Mouse (Mus musculus) bone marrow, adult 2 months (tissue): ENCODE results near the gene Gnat1. TPM values are rescaled to one million over a fixed set of nuclear protein-coding genes. Genes with fewer than 3 reads are reported as not detected.

Experiments used
- H3K27ac ChIP-seq: fragments of 200-500 bp; 2 replicates; pipeline ENCODE4 v1.5.1; 2012; ENCODE audit warnings: low read depth, mild to moderate bottlenecking, control low read depth, inconsistent platforms, low read length; ENCODE audit not compliant: control insufficient read depth, poor library complexity, insufficient read depth
- H3K4me1 ChIP-seq: fragments of 200-500 bp; 2 replicates; pipeline ENCODE4 v1.6.1; 2011; ENCODE audit warnings: low read length; ENCODE audit not compliant: control insufficient read depth, insufficient read depth
- H3K4me3 ChIP-seq: fragments of 200-500 bp; replicated peaks from 2 replicates; pipeline ENCODE3; 2011; ENCODE audit warnings: mild to moderate bottlenecking, low read depth, low read length, control low read depth; ENCODE audit not compliant: control insufficient read depth
- CTCF ChIP-seq: fragments of 200-500 bp; IDR thresholded peaks from 2 replicates; pipeline ENCODE4 v1.5.1; 2011; ENCODE audit warnings: low read length, control low read depth; ENCODE audit not compliant: control insufficient read depth, insufficient read depth
- POLR2A ChIP-seq: fragments of 200-500 bp; IDR thresholded peaks from 2 replicates; pipeline ENCODE4 v1.6.1; 2011; ENCODE audit warnings: low read depth, mild to moderate bottlenecking, control low read depth, low read length, borderline replicate concordance; ENCODE audit not compliant: control insufficient read depth
- WGBS: fragments of 180-500 bp; shearing (Covaris S2); methylation state at CpG from one replicate; pipeline ENCODE4 v1.1.7; 2018; 5-methylcytosine and 5-hydroxymethylcytosine counted together
- polyA plus RNA-seq: library from polyadenylated mRNA; stranded (reverse); fragments of >200 nt; gene quantifications from 2 replicates; pipeline ENCODE4 v1.2.4, GENCODE M21; 2011; ENCODE audit warnings: low replicate concordance; ENCODE audit not compliant: missing spikeins, insufficient read depth, insufficient read length

The Gnat1 gene
- polyA plus RNA-seq, 1 experiment: not detected

DNA sequence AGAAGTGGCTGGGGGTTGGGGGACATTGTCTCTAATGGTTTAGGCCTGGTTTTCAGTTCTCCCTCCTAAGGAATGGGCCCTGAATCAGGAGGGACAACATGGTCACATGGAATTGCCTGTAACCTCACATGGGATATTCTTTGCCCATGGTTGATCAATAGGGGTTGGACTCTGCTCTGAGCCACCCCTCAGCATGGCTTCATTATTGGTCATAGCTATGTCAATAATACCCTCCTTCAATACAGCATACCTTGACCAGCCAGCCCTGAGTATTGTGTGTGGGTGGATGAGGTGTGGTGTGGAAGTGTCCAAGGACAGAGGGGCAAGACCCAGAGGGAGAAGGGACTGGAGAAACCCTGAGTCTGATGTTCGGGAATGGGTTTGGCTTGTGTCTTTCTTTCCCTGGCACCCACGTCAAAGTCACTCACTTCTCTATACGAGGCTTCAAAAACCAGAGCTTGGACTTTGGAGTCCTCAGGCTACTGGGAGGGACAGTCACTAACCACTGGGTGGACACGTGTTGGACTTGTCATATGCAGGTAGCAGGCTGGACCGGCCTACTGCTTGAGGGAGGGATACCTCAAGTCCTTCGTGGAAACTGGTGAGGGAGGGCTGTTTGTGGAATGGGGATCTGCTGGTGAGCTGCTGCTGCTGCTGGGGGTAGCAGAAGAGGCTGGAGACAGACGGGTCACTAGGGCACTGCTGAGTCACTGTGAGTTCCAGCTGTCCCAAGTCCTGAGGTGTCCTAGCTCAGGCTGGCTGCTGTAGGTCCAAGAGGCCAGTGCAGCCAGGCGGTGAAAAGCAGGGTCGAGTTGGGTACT lies 4.7 kb downstream of the Gnat1 start:
- Histone ChIP-seq H3K4me3 (no peak overlapping the region), H3K4me1 (peaks cover 2% of the 10 kb centered on the region; the same call in 1 of the 2 replicates), H3K27ac (no peak overlapping the region)
- WGBS: 73% methylated on average over 9 of the region's 9 CpGs
- TF ChIP-seq POLR2A (no peak), CTCF (no peak)

- WGBS: 88% methylated on average over 5 of the region's 5 CpGs
- TF ChIP-seq POLR2A (no peak), CTCF (no peak)
- H3K4me1 ChIP-seq: no peaks in the 10 kb centered on the region
- no peak overlapping the region for H3K4me3 ChIP-seq
- H3K27ac ChIP-seq: no peak overlapping the region
Measured at GRCm38 (mm10) chr9:107670259-107670658, 9.3 kb downstream of the Gnat1 start.

DNA sequence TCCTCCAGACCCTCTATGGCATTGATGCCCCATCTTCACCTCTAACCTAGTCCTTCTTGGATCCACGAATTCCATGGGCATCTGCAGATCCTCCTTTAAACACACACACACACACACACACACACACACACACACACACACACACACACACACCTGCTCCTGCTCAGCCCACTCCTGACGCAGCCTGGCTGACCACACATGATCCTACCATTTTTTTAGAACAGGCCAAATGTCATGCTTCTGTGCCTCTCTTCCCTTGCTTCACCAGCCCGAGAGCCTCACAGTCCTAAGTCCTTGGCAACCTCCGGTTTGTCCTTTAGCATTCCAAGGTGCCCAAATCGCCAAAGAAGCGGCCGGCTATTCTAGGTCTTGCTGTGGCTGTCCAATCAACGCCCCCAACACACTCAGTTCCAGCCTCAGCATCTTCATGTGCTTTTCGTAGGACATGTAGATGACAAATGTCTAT lies 10.0 kb downstream of the Gnat1 start, which contains the start of gene Slc38a3:
Slc38a3 (minus strand) TSS at position 51 of the 466 bp plus-strand sequence.
- H3K4me3 ChIP-seq: no peak within 1 kb of the TSS
- 80% methylated on average over 9 of the region's 9 CpGs for WGBS
- no peak within 1 kb of the TSS for H3K27ac ChIP-seq
- H3K4me1 ChIP-seq: no peaks in the 10 kb centered on the region
- no peak for TF ChIP-seq CTCF

DNA sequence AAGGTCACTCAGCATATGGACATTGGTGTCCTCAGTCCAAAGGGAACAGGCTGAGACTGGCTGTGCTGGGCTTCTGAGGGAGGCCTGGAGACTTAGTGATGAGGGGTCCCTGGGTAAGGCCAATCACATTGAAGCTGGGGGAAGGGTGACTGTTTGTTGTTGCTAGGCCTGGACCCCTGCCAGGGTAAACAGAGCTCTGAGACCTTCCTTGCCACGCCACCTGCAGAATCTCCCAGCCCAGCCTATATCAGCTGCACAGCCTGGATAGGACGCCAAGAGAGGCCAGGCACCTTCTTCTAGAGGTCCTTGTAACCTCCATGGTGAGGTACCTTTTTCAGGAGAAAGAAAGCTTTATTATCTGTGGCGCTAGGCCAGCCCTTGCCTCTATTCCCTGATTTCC lies 10.6 kb downstream of the Gnat1 start:
- Histone ChIP-seq H3K4me3 (no peak overlapping the region), H3K4me1 (no peaks in the 10 kb centered on the region), H3K27ac (no peak overlapping the region)
- TF ChIP-seq CTCF: no peak
- TF ChIP-seq POLR2A: no peak
- 66% methylated on average over 3 of the region's 3 CpGs for WGBS

DNA sequence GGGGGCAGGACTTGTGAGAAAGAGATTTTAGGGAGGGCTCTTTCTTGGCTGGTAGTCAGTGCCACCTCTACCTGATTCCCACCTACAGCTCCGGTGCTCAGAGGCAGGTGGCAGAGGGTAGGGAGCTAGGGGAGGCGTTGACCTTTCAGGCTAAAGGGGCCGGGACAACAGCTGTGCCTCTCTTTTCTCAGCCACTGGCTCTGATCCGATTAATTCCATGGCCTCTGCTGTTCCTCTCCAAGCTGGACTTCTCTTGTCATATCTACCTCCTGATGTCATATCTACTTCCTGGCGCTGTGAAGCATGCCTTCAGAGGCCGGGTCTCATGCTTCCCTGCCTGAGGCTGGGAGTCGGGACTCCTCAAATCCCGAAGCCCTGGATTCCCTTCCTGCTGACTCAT lies 11.5 kb downstream of the Gnat1 start:
- 62% methylated on average over 8 of the region's 8 CpGs for WGBS
- Histone ChIP-seq H3K27ac (no peak overlapping the region), H3K4me1 (no peaks in the 10 kb centered on the region), H3K4me3 (no peak overlapping the region)
- TF ChIP-seq POLR2A: no peak
- TF ChIP-seq CTCF: no peak

GRCm38 (mm10) chr9:107667219-107667618 lies 12.3 kb downstream of the Gnat1 start:
- no peak overlapping the region for H3K4me3 ChIP-seq
- TF ChIP-seq CTCF (no peak), POLR2A (no peak)
- H3K27ac ChIP-seq: no peak overlapping the region
- 2% methylated on average over 24 of the region's 24 CpGs for WGBS
- no peaks in the 10 kb centered on the region for H3K4me1 ChIP-seq

DNA sequence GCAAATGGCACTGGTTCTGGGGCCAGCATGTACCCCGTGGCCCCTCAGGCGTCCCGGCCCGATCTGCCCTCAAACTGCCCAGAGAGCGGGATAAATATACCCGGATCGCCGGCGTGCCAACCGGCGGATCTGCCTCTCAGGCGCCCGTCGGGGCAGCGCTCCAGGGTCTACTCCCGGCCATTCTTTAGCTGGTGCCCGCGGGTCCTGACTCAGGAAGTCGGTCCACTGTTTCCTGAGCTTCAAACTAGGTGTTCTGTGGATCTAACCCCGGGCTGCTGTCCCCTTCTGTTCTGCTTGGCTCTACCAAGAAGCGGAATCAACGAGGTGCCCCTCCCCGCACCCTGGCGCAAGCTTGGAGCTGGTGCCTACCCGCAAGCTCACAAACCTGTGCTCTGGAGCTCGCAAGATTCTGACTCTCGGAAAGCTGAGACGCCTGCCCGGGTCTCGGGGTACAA lies 12.7 kb downstream of the Gnat1 start:
- no peak overlapping the region for H3K27ac ChIP-seq
- no peaks in the 10 kb centered on the region for H3K4me1 ChIP-seq
- TF ChIP-seq CTCF (no peak), POLR2A (no peak)
- H3K4me3 ChIP-seq: no peak overlapping the region
- WGBS: 3% methylated on average over 30 of the region's 30 CpGs

DNA sequence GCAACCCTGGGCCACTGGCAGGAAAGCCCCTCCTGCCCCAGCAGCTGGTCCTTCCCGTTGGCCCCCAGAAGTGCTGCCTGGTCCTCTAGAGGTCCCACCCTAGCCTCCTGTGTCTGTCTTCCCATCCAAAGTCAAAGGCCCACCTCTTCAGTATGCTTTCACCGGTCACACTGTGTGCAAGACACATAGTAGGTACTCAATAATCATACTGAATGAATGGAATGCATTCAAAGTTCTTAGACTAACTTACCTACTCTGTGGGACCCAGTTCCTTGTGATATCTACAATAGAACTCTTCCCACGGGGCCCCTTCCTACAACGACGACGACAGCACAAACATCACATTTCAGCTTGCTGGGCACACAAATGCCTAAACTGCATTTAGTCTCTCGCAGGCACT lies 14.2 kb downstream of the Gnat1 start:
- H3K4me3 ChIP-seq: no peak overlapping the region
- 71% methylated on average over 7 of the region's 7 CpGs for WGBS
- TF ChIP-seq CTCF: no peak
- no peak for TF ChIP-seq POLR2A
- no peaks in the 10 kb centered on the region for H3K4me1 ChIP-seq
- no peak overlapping the region for H3K27ac ChIP-seq

- H3K27ac ChIP-seq: no peak overlapping the region
- TF ChIP-seq POLR2A (no peak), CTCF (no peak)
- H3K4me1 ChIP-seq: no peaks in the 10 kb centered on the region
- H3K4me3 ChIP-seq: no peak overlapping the region
- WGBS: 83% methylated on average over 9 of the region's 9 CpGs
Measured at GRCm38 (mm10) chr9:107663525-107663924, 16.0 kb downstream of the Gnat1 start.
